Mouse (Mus musculus) neural tube, embryonic 13.5 days (tissue): ENCODE data around the gene Ttc28. TPM values are rescaled to one million over a fixed set of nuclear protein-coding genes. Genes with fewer than 3 reads are reported as not detected.

Source experiments
- ATAC-seq: fragments of 200-750 bp; cut with Nextera tagmentation; 2 replicates; pipeline ENCODE4 v1.8.0; 2017; ENCODE audit warnings: low read depth, mild to moderate bottlenecking, moderate TSS enrichment, moderate library complexity
- H3K27ac ChIP-seq: fragments of 300-500 bp; sonication (generic); replicated peaks from 2 replicates; pipeline ENCODE4 v1.5.1; 2015; ENCODE audit warnings: moderate library complexity, mild to moderate bottlenecking, inconsistent platforms
- H3K27me3 ChIP-seq: fragments of 300-500 bp; sonication (generic); 2 replicates; pipeline ENCODE4 v1.6.1; 2015; ENCODE audit warnings: mild to moderate bottlenecking, inconsistent platforms
- H3K36me3 ChIP-seq: fragments of 300-500 bp; sonication (generic); 2 replicates; pipeline ENCODE4 v1.6.1; 2015; ENCODE audit warnings: mild to moderate bottlenecking, inconsistent platforms
- H3K4me1 ChIP-seq: fragments of 300-500 bp; sonication (generic); replicated peaks from 2 replicates; pipeline ENCODE4 v1.6.1; 2015; ENCODE audit warnings: inconsistent platforms
- H3K4me2 ChIP-seq: fragments of 300-500 bp; sonication (generic); 2 replicates; pipeline ENCODE4 v1.6.1; 2015; ENCODE audit warnings: inconsistent platforms, mild to moderate bottlenecking, moderate library complexity
- H3K4me3 ChIP-seq: fragments of 300-500 bp; sonication (generic); 2 replicates; pipeline ENCODE4 v1.5.1; 2015; ENCODE audit warnings: mild to moderate bottlenecking, inconsistent platforms
- H3K9ac ChIP-seq: fragments of 300-500 bp; sonication (generic); 2 replicates; pipeline ENCODE4 v1.6.1; 2015; ENCODE audit warnings: moderate library complexity, mild to moderate bottlenecking, inconsistent platforms
- H3K9me3 ChIP-seq: fragments of 300-500 bp; sonication (generic); 2 replicates; pipeline ENCODE4 v1.6.1; 2016; ENCODE audit warnings: inconsistent platforms
- WGBS: fragments of 180-500 bp; shearing (Covaris S2); methylation state at CpG from one replicate; pipeline ENCODE4 v1.1.7; 2015; 5-methylcytosine and 5-hydroxymethylcytosine counted together
- polyA plus RNA-seq: library from polyadenylated mRNA; unstranded; fragments of >200 nt; fragmentation: Nextera tagmentation; extraction: Ambion mirVana; gene quantifications from 2 replicates; pipeline ENCODE4 v1.2.1, GENCODE M21; 2015

Gene Ttc28
- polyA plus RNA-seq, 1 experiment from 2014 or later, result 18.7 TPM

- 68% methylated on average over 12 of the region's 12 CpGs for WGBS
- Histone ChIP-seq H3K4me3 (no peak overlapping the region), H3K27me3 (no peaks in the 10 kb centered on the region), H3K9ac (0 out of 2 replicates have a peak overlapping the region, but pooled peaks have one; percentile 35), H3K36me3 (peaks cover 71% of the 10 kb centered on the region), H3K4me1 (peaks cover 95% of the 10 kb centered on the region), H3K9me3 (no peaks in the 10 kb centered on the region), H3K27ac (peak overlapping the region; percentile 86), H3K4me2 (no peak overlapping the region)
- no peak for ATAC-seq
Observed at GRCm38 (mm10) chr5:111229041-111229394, 349.4 kb downstream of the Ttc28 start.

- no peaks in the 10 kb centered on the region for H3K9me3 ChIP-seq
- ATAC-seq, result no peak
- H3K4me2 ChIP-seq, result no peak overlapping the region
- peaks cover 64% of the 10 kb centered on the region for H3K36me3 ChIP-seq
- H3K4me3 ChIP-seq, result no peak overlapping the region
- peak overlapping the region; percentile 86 for H3K27ac ChIP-seq
- no peaks in the 10 kb centered on the region for H3K27me3 ChIP-seq
- 61% methylated on average over 3 of the region's 3 CpGs for WGBS
- peaks cover 93% of the 10 kb centered on the region for H3K4me1 ChIP-seq
- 0 out of 2 replicates have a peak overlapping the region, but pooled peaks have one; percentile 35 for H3K9ac ChIP-seq
Observed at GRCm38 (mm10) chr5:111229671-111230070, 350.1 kb downstream of the Ttc28 start.

GRCm38 (mm10) chr5:111231044-111231443, 351.4 kb downstream of the Ttc28 start:
- ATAC-seq, result no peak
- Histone ChIP-seq H3K27ac (0 out of 2 replicates have a peak overlapping the region, but pooled peaks have one; percentile 38), H3K27me3 (no peaks in the 10 kb centered on the region), H3K9me3 (no peaks in the 10 kb centered on the region), H3K36me3 (peaks cover 63% of the 10 kb centered on the region), H3K4me1 (peaks cover 80% of the 10 kb centered on the region), H3K4me2 (no peak overlapping the region), H3K4me3 (no peak overlapping the region), H3K9ac (no peak overlapping the region)
- WGBS, result 42% methylated on average over 13 of the region's 13 CpGs

- H3K4me3 ChIP-seq, result no peak overlapping the region
- H3K27ac ChIP-seq, result peak overlapping the region; percentile 75
- H3K36me3 ChIP-seq, result peaks cover 63% of the 10 kb centered on the region
- WGBS, result 12% methylated on average over 1 of the region's 1 CpGs
- 0 out of 2 replicates have a peak, but pooled peaks have one; percentile 36 for ATAC-seq
- H3K9me3 ChIP-seq, result no peaks in the 10 kb centered on the region
- no peaks in the 10 kb centered on the region for H3K27me3 ChIP-seq
- H3K4me1 ChIP-seq, result peaks cover 73% of the 10 kb centered on the region
- no peak overlapping the region for H3K9ac ChIP-seq
- H3K4me2 ChIP-seq, result no peak overlapping the region
Observed at GRCm38 (mm10) chr5:111231769-111232168, 352.2 kb downstream of the Ttc28 start.

- Histone ChIP-seq H3K4me2 (no peak overlapping the region), H3K36me3 (peaks cover 73% of the 10 kb centered on the region), H3K9ac (0 out of 2 replicates have a peak overlapping the region, but pooled peaks have one; percentile 4), H3K4me3 (no peak overlapping the region), H3K4me1 (peaks cover 59% of the 10 kb centered on the region), H3K27ac (peak overlapping the region; percentile 75), H3K9me3 (no peaks in the 10 kb centered on the region), H3K27me3 (no peaks in the 10 kb centered on the region)
- 65% methylated on average over 24 of the region's 24 CpGs for WGBS
- no peak for ATAC-seq
Observed at GRCm38 (mm10) chr5:111233022-111233709, 353.6 kb downstream of the Ttc28 start.

GRCm38 (mm10) chr5:111235131-111235530, 355.5 kb downstream of the Ttc28 start:
- 85% methylated on average over 12 of the region's 12 CpGs for WGBS
- Histone ChIP-seq H3K36me3 (peaks cover 79% of the 10 kb centered on the region), H3K4me3 (no peak overlapping the region), H3K27ac (no peak overlapping the region), H3K9ac (no peak overlapping the region), H3K4me1 (peaks cover 39% of the 10 kb centered on the region), H3K9me3 (no peaks in the 10 kb centered on the region), H3K27me3 (no peaks in the 10 kb centered on the region), H3K4me2 (no peak overlapping the region)
- no peak for ATAC-seq

- Histone ChIP-seq H3K4me3 (no peak overlapping the region), H3K27me3 (no peaks in the 10 kb centered on the region), H3K36me3 (peaks cover 69% of the 10 kb centered on the region), H3K9me3 (no peaks in the 10 kb centered on the region), H3K9ac (no peak overlapping the region), H3K4me2 (no peak overlapping the region), H3K27ac (no peak overlapping the region), H3K4me1 (peaks cover 19% of the 10 kb centered on the region)
- 84% methylated on average over 9 of the region's 9 CpGs for WGBS
- no peak for ATAC-seq
Observed at GRCm38 (mm10) chr5:111237176-111237636, 357.6 kb downstream of the Ttc28 start.

GRCm38 (mm10) chr5:111239223-111239622, 359.6 kb downstream of the Ttc28 start:
- Histone ChIP-seq H3K4me3 (no peak overlapping the region), H3K9ac (no peak overlapping the region), H3K4me1 (peaks cover 18% of the 10 kb centered on the region), H3K36me3 (peaks cover 57% of the 10 kb centered on the region), H3K27me3 (no peaks in the 10 kb centered on the region), H3K27ac (no peak overlapping the region), H3K4me2 (no peak overlapping the region), H3K9me3 (no peaks in the 10 kb centered on the region)
- 31% methylated on average over 7 of the region's 7 CpGs for WGBS
- ATAC-seq, result no peak

- Histone ChIP-seq H3K4me3 (no peak overlapping the region), H3K27me3 (no peaks in the 10 kb centered on the region), H3K36me3 (peaks cover 22% of the 10 kb centered on the region), H3K9me3 (no peaks in the 10 kb centered on the region), H3K27ac (no peak overlapping the region; the same call in 1 of the 2 replicates), H3K4me1 (peaks cover 23% of the 10 kb centered on the region), H3K9ac (no peak overlapping the region), H3K4me2 (no peak overlapping the region)
- no peak for ATAC-seq
- 35% methylated on average over 14 of the region's 14 CpGs for WGBS
Observed at GRCm38 (mm10) chr5:111243447-111244040, 363.9 kb downstream of the Ttc28 start.

- WGBS, result 69% methylated on average over 9 of the region's 9 CpGs
- H3K9me3 ChIP-seq, result no peaks in the 10 kb centered on the region
- H3K9ac ChIP-seq, result no peak overlapping the region
- H3K27ac ChIP-seq, result no peak overlapping the region
- no peak for ATAC-seq
- peaks cover 23% of the 10 kb centered on the region for H3K4me1 ChIP-seq
- no peak overlapping the region for H3K4me3 ChIP-seq
- H3K27me3 ChIP-seq, result no peaks in the 10 kb centered on the region
- H3K36me3 ChIP-seq, result peaks cover 17% of the 10 kb centered on the region
- H3K4me2 ChIP-seq, result no peak overlapping the region
Observed at GRCm38 (mm10) chr5:111244061-111244460, 364.5 kb downstream of the Ttc28 start.

GRCm38 (mm10) chr5:111247571-111248265, 368.1 kb downstream of the Ttc28 start:
- H3K4me3 ChIP-seq, result no peak overlapping the region
- no peaks in the 10 kb centered on the region for H3K9me3 ChIP-seq
- H3K27ac ChIP-seq, result no peak overlapping the region
- peaks cover 25% of the 10 kb centered on the region for H3K4me1 ChIP-seq
- H3K36me3 ChIP-seq, result no peaks in the 10 kb centered on the region; the same call in 1 of the 2 replicates
- H3K9ac ChIP-seq, result no peak overlapping the region
- no peaks in the 10 kb centered on the region for H3K27me3 ChIP-seq
- no peak overlapping the region for H3K4me2 ChIP-seq
- 89% methylated on average over 10 of the region's 10 CpGs for WGBS
- no peak for ATAC-seq

- no peak overlapping the region for H3K27ac ChIP-seq
- WGBS, result 88% methylated on average over 3 of the region's 3 CpGs
- ATAC-seq, result no peak
Observed at GRCm38 (mm10) chr5:111252147-111252546, 372.5 kb downstream of the Ttc28 start.

More at GRCm38 (mm10) chr5:111252147-111252546, 372.5 kb downstream of the Ttc28 start:
- Histone ChIP-seq H3K4me2 (no peak overlapping the region), H3K4me3 (no peak overlapping the region), H3K9me3 (no peaks in the 10 kb centered on the region), H3K36me3 (no peaks in the 10 kb centered on the region; the same call in 1 of the 2 replicates), H3K9ac (no peak overlapping the region), H3K27me3 (no peaks in the 10 kb centered on the region), H3K4me1 (peaks cover 41% of the 10 kb centered on the region)
